Mouse (Mus musculus) spleen, embryonic (tissue): ENCODE data around the gene Sntb2.

Source experiments
- CTCF ChIA-PET: fragments of 350-600 bp; sonication (Branson Sonifier 250); formaldehyde crosslinking; loops from one replicate; lab custom pipeline; 2022; lab: Charles Lee

The Sntb2 gene

DNA sequence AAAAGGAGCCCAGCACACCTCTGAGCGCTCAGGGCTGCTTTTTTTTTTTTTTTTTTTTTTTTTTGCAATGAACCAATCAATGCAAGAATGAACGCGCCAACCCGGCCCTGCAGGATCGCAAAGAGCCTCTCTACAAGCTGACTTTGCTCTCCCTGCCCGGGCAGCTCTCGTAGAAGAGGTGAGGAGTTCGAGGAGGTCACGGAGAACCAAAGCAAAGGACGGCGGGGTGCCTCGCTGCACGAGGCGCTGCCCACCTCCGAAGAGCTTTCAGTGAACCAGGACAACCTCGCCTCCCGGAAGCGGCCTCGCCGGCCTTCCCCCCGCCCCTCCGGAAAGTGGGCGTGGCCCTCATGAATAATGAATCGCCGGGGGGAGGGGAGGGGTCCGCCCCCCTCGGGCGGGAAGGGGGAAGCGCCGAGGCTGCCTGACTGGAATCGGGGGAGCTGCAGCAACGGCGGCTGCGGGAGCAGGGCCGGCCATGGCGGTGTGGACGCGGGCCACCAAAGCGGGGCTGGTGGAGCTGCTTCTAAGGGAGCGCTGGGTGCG lies at the start of gene Sntb2:
TSS of gene Sntb2 (plus strand) at position 427 of the 546 bp plus-strand sequence.
- CTCF ChIA-PET = interaction anchor here (0.7 kb wide), 1 partner anchor 10 kb away, joined by 7 read pairs; no protein-coding TSS in a partner anchor

- CTCF ChIA-PET = no interaction called here
Observed at GRCm38 (mm10) chr8:106887336-106888189, 48.0 kb upstream of the Sntb2 start.

GRCm38 (mm10) chr8:106888803-106889202 lies 46.7 kb upstream of the Sntb2 start:
- CTCF ChIA-PET = interaction anchor here (0.6 kb wide), 1 partner anchor 357 kb away, joined by 5 read pairs; no protein-coding TSS in a partner anchor

DNA sequence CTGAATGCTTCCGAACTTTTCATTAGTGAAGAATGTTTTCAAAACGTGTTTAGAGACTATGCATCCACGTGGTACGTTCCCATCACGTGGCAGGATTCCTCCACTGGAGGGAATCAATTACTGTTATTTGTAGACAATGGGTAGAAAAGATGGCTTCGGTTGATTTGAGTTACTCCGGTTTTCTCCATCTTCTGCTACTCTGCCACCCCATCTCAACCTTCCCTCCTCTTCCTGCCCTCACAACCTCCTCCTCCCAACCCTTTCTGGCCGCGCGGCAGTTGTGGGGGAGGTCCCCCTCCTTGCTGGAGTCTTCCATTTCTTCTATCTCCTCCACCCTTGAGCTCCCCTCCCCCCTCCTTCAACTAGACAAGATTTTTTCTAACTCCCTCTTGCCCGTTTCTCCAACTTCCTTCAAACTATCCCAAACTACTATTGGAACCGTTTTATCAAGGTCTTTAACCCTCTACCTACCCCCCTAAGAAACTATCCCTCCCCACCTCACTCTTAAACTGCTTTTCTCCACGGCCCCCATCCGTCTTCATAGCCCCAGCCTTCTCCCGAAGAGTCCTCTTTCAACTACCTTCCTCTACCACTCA lies 43.2 kb upstream of the Sntb2 start:
- CTCF ChIA-PET = interaction anchor here (0.6 kb wide), 1 partner anchor 10 kb away, joined by 3 read pairs; no protein-coding TSS in a partner anchor

GRCm38 (mm10) chr8:106892806-106893451 lies 42.6 kb upstream of the Sntb2 start:
- CTCF ChIA-PET = interaction anchor here (0.6 kb wide), 1 partner anchor 157 kb away, joined by 6 read pairs; no protein-coding TSS in a partner anchor

- CTCF ChIA-PET = no interaction called here
Observed at GRCm38 (mm10) chr8:106893481-106894156, 41.9 kb upstream of the Sntb2 start, which contains the start of gene Utp4. Gene Utp4, plus strand, starts transcription at chr8:106893636.

- CTCF ChIA-PET = interaction anchor here (0.5 kb wide), 1 partner anchor 1781 kb away, joined by 3 read pairs; no protein-coding TSS in a partner anchor
Observed at GRCm38 (mm10) chr8:106899473-106899872, 36.1 kb upstream of the Sntb2 start.

DNA sequence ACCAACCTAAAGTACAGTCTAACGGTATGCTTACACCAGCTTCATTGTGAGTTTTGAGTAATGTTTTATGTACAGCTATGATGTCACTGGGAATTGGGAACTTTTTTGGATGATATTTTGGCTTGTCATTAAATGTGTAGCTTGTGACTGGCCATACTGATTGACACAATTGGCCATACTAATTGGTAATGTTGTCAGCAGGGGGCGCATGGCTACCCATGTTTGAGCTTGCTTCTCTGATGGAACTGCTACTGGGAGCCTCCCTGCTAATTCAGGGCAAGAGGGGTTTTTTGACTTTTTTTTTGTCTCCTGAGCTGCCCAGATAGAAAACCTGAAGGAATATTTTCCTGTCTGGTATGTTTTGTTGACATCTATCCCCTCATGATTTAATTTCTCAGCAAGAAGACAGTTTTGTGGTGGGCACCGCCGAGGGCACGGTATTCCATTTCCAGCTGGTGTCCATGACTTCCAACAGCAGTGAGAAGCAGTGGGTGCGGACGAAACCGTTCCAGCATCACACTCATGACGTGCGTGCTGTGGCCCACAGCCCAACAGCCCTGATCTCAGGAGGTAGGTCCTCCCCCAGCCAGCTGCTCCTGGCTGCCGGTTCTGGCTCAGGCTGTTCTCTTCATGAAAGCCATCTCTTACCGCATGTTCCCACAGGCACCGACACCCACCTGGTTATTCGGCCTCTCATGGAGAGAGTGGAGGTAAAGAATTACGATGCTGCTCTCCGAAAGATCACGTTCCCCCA lies 29.6 kb upstream of the Sntb2 start:
- CTCF ChIA-PET = interaction anchor here (0.5 to 1.3 kb wide), 4 partner anchors 19 to 205 kb away, joined by 3 to 7 read pairs (median 5); no protein-coding TSS in a partner anchor

GRCm38 (mm10) chr8:106906635-106907034 lies 28.9 kb upstream of the Sntb2 start:
- CTCF ChIA-PET = interaction anchor here (0.5 to 1.3 kb wide), 3 partner anchors 18 to 206 kb away, joined by 3 to 7 read pairs (median 5); no protein-coding TSS in a partner anchor

DNA sequence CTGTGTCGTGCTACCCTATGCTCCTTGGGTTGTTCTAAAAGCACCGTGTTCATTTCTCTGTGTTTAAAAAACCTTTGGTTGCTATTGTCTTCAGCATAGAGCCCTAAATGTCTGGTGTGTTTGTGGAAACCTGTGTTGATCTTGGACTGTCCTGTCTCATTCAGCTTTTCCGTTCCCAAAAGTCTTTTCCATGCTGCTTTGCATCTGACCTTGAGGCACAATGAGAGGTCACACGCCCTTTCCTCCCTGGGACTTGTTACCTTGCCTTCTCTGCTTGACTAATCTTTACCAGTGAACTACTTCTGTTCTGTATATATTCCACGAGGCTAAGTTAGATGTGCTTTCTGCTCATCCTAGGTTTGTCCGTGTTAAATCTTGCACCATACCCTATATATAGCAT lies 28.1 kb upstream of the Sntb2 start:
- CTCF ChIA-PET = no interaction called here

- CTCF ChIA-PET = interaction anchor here (0.7 kb wide), 1 partner anchor 27 kb away, joined by 3 read pairs; no protein-coding TSS in a partner anchor
Observed at GRCm38 (mm10) chr8:106908291-106908690, 27.3 kb upstream of the Sntb2 start.

DNA sequence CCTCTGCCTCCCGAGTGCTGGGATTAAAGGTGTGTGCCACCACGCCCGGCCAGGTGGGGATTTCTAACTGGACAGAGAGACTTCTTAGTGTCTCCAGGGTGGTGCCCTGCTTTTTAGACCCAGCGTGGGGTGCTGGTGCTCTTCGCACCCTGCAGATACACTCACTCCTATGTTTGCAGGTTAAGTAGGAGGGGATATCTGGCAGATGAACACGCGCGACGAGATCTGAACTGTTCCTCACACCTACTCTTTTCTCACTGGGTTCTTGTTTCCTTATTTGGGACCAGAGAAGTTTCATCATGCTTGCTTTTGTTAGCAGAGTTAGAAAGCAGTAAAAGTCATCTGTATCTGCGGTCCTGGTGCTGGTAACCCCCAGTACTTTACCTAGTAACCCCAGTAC lies 21.9 kb upstream of the Sntb2 start:
- CTCF ChIA-PET = no interaction called here

DNA sequence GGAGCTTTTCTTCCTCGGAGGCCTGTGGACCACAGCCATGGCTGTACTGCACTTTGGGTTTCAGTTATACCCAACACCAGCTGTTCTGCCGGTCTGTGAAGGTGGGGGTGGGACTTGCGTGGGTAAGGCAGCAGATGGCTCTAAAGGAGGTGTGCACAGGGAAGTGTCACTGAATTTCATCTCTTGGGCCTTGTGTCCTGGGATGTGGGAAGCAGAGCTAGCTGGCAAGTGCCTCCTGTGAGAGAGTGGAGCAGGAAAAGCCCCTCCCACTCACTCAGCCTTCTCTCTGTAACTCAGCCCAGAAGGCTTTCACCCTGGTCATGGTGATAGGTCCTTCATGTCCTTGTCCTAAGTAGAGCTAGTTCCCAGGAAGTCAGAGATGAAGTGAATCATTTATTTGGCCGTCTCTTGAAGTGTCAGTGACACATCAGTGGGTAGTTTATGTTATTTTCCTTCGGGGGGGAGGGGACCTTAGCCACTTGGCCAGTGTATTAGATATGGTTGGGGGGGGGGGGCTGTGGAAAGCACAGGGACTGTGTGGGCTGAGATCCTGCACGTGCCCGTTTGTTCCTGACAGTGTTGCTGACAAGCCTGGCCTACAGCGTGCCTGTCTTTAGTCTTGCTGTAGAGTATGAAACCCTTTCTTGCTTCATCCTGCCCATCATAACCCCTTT lies 15.7 kb upstream of the Sntb2 start:
- CTCF ChIA-PET = no interaction called here

GRCm38 (mm10) chr8:106920395-106920741 lies 15.2 kb upstream of the Sntb2 start:
- CTCF ChIA-PET = no interaction called here

- CTCF ChIA-PET = interaction anchor here (0.5 to 0.9 kb wide), 2 partner anchors 18 to 155 kb away, joined by 5 to 19 read pairs; no protein-coding TSS in a partner anchor
Observed at GRCm38 (mm10) chr8:106924057-106924456, 11.5 kb upstream of the Sntb2 start.

DNA sequence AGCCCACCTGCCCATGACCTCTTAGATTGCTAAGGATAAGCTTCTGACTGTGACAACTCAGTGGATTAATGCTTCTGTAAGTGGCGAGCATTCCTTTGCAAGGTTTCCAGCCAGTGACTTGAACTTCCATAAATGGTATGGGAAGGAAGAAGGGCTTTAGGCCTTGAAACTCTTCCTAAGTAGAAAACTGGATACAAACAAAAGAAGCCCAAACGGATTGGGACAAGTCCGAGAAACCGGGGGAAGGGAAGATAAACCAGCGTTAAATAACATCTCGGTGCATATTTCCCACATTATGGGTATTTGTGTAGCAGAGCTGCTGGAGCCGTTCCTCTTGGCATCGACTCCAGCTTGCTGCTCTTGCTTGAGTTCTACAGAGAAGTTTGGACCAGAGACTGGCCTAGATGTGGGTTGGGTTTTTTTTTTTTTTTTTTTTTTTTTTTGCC lies 10.6 kb upstream of the Sntb2 start:
- CTCF ChIA-PET = interaction anchor here (0.8 to 0.9 kb wide), 2 partner anchors 10 to 19 kb away, joined by 5 to 7 read pairs; partner anchors contain the start of gene Sntb2

- CTCF ChIA-PET = interaction anchor here (0.8 kb wide), 1 partner anchor 10 kb away, joined by 7 read pairs; the partner anchor contains the start of gene Sntb2
Observed at GRCm38 (mm10) chr8:106925446-106925845, 10.1 kb upstream of the Sntb2 start.

DNA sequence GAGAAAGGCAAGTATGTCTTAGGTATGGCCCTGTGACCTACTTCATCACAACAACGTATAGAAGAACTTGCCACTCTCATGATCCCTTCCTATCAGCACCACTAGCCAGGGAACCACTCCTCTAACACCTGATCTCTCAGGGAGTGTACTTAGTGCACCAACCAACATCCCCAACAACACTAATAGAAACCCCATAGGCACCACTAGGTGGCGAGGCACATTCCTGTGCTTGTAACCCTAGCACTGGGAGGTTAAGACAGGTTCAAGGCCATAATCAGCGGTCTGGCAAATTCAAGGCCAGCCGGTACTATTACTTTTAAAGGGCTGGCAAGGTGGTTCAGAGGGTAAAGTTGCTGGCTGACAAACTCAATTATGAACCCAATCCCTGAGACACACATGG lies 8.3 kb upstream of the Sntb2 start:
- CTCF ChIA-PET = no interaction called here

- CTCF ChIA-PET = interaction anchor here (0.7 kb wide), 1 partner anchor 51 kb away, joined by 4 read pairs; no protein-coding TSS in a partner anchor
Observed at GRCm38 (mm10) chr8:106928182-106928581, 7.4 kb upstream of the Sntb2 start.
